Mouse (Mus musculus): Measurements from ENCODE around the gene Nkiras1.

DNA sequence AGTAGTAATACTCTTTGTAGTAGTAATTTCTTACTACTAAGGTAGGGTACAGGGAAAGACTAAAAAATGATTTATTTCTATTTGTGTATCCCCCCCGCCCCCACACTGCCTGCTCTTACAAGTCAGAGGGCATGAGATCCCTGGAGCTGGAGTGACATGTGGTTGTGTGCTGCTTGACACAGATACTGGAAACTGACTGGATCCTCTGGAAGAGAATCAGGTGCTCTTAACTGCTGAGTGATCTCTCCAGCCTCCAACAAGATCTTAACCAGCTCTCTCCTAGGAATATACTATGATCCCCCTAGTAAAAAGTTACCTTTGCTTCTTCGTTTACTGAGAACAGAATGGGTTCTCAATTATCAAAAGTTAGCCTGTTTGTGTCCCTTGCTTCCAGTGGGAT lies 15.5 kb downstream of the Nkiras1 start:
- TF ChIP-seq POLR2A (IDR thresholded peaks at IDR 0.05; ENCODE audit: low read depth, low read length) (no peak), CTCF (IDR thresholded peaks at IDR 0.05; ENCODE audit: extremely low read depth, insufficient read depth, insufficient read length, insufficient replicate concordance) (no peak)

All from spleen, adult 2 months (tissue).